Mouse (Mus musculus): ENCODE measurements around the gene Gng7. TPM values are rescaled to one million over a fixed set of nuclear protein-coding genes. Genes with fewer than 3 reads are reported as not detected.
A peak's percentile ranks its signal among the peaks of the same experiment; 100 is the strongest.

The Gng7 gene
- total RNA-seq, 1 experiment from 2014 or later: 0.18 TPM

GRCm38 (mm10) chr10:80933421-80933979 is 81.2 kb downstream of the Gng7 start:
- 0 out of 2 replicates have a peak, but pooled peaks have one; percentile 17 for ATAC-seq (replicated peaks; ENCODE audit: low read depth, poor library complexity, severe bottlenecking)

DNA sequence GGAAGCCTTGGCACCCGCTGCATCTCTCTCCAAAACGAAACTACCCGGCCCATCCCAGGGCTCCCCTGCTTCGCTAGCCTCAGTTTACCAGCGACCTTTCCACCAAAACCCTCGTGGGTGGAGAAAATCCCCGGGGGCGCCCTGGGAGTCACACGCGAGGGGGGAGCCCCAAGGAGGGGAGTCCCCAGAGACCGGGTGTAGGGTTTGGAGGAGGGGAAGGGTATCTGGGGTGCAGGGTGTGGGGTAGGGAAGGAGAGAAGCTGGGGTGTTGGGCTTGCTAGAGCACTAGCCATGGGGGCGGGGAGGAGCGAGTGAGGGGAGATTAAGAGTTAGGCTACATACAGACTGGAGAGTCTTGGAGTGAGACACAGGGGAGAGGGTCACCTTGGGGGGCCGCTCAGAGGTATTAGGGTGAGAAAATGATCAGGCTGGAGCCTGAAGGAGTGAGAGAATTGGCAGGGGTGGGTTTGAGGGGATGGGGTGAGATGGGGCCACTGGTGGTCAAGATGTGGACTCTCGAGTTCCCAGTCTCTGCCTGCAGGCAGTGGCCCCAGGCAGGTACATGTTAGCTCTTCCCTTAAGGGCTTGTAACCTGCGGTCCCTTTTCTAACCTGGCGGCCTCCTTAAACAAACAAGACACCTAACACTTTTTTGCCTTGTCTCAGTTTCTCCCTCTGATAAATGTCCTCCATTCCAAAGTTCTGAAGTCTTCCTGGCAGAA is 81.9 kb downstream of the Gng7 start:
- no peak for ATAC-seq (replicated peaks; ENCODE audit: low read depth, poor library complexity, severe bottlenecking)

GRCm38 (mm10) chr10:80932206-80932605 is 82.5 kb downstream of the Gng7 start:
- ATAC-seq (replicated peaks; ENCODE audit: low read depth, poor library complexity, severe bottlenecking): no peak

GRCm38 (mm10) chr10:80931695-80932094 is 83.0 kb downstream of the Gng7 start:
- no peak for ATAC-seq (replicated peaks; ENCODE audit: low read depth, poor library complexity, severe bottlenecking)

- no peak for ATAC-seq (replicated peaks; ENCODE audit: low read depth, poor library complexity, severe bottlenecking)
Measured at GRCm38 (mm10) chr10:80931153-80931671, 83.5 kb downstream of the Gng7 start.

- ATAC-seq (replicated peaks; ENCODE audit: low read depth, poor library complexity, severe bottlenecking): peak; percentile 10
Measured at GRCm38 (mm10) chr10:80930361-80931152, 84.2 kb downstream of the Gng7 start.

- peak; percentile 80 for ATAC-seq (replicated peaks; ENCODE audit: low read depth, poor library complexity, severe bottlenecking)
Measured at GRCm38 (mm10) chr10:80929299-80930226, 85.2 kb downstream of the Gng7 start, which contains the start of gene Gadd45b. Gene Gadd45b, plus strand, starts transcription at chr10:80930073.

DNA sequence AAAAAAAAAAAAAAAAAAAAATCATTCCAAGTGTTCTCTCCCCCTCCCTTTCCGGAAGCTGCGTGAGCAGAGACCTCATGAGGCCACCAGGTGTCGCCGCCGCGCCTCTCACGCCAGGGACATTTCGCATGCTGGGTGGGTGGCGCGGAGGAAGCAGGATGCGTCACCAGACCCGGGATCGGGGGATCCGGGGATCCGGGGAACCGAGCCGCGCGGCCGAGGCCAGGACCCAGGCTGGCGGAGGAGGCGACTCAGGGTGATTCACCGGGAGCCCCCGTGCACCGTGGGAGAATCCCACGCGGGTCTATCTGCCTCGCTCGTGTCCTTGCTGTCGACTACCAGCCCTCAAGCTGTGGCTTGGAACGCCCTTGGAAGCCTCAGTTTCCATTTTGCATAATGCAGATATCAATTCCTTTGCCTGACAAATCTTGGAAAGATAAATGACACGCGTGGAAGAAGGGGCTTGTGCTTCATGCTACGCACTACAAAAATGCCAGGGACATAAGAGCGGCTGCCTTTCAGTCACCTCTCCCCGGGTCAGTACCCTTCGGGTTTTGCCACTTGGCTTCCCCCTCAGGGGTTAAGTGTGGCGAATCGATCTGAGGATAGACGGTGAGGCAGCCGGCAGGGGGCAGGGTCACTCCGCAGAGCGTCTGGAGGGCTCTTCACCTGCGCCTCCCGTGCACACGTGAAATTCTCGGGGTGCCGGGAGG is 86.0 kb downstream of the Gng7 start:
- peak; percentile 55 for ATAC-seq (replicated peaks; ENCODE audit: low read depth, poor library complexity, severe bottlenecking)

GRCm38 (mm10) chr10:80925472-80925871 is 89.3 kb downstream of the Gng7 start:
- no peak for ATAC-seq (replicated peaks; ENCODE audit: low read depth, poor library complexity, severe bottlenecking)

GRCm38 (mm10) chr10:80921923-80922322 is 92.8 kb downstream of the Gng7 start:
- ATAC-seq (replicated peaks; ENCODE audit: low read depth, poor library complexity, severe bottlenecking): peak; percentile 68

- peak; percentile 30 for ATAC-seq (replicated peaks; ENCODE audit: low read depth, poor library complexity, severe bottlenecking)
Measured at GRCm38 (mm10) chr10:80917779-80918434, 96.8 kb downstream of the Gng7 start, which contains the start of gene Lmnb2. Gene Lmnb2, minus strand, starts transcription at chr10:80918245.

GRCm38 (mm10) chr10:80917336-80917778 is 97.4 kb downstream of the Gng7 start:
- 0 out of 2 replicates have a peak, but pooled peaks have one; percentile 4 for ATAC-seq (replicated peaks; ENCODE audit: low read depth, poor library complexity, severe bottlenecking)

DNA sequence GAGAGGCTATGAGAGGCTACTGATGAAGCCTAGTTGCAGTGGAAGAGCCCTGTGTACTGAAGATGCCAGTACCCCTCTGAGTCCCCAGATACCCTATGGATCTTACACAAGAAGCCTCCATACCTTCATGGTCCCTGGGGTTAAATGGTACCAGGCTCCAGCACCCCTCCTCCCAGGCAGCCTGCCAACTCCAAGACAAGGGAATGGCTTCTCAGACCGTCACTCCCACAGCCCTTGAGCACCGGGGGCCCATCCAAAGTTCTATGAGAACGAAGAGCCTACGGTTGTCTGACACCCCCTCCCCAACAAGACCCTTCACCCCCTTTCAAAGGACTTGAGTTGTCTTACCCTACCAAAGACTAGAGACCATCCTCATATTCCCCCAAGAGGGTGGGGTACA is 99.0 kb downstream of the Gng7 start:
- no peak for ATAC-seq (replicated peaks; ENCODE audit: low read depth, poor library complexity, severe bottlenecking)

DNA sequence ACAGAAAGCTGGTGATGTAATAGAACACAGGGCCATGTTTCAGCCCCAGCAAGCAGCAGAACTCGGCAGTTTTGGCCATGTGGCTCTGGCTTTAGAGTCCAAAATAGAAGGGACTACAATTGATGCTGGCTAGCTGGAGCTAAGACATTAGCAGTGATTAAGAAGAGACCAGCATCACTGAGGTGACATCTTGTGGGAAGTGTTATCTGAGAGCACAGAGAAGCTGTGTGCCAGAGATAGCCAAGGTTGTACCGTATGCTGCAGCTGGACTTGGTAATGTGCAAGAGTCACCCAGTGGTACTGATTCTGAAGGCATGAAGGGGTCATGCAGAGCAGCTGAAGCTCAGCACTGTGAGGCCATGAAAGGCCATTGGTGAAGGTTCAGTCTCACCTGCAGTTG is 99.5 kb downstream of the Gng7 start:
- ATAC-seq (replicated peaks; ENCODE audit: low read depth, poor library complexity, severe bottlenecking): no peak

DNA sequence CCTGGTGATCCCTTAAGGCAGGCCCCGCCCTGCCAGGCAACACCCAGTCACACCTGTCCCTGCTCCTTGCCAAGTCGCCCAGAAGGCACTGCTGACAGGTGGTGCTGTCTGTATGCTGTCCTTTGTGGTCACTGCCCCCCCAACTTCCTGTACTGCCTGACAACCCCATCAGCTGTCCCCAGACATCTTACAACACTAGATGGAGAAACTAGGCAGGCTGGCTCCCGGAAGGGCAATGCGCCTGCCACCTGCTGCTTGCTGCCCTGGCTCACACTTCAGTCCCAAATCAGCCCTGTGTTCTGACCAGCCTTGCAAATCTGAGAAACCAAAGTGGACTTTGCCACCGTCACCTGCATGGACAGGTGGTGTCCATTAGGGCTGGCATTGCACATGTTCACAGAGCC is 100.5 kb downstream of the Gng7 start:
- no peak for ATAC-seq (replicated peaks; ENCODE audit: low read depth, poor library complexity, severe bottlenecking)

DNA sequence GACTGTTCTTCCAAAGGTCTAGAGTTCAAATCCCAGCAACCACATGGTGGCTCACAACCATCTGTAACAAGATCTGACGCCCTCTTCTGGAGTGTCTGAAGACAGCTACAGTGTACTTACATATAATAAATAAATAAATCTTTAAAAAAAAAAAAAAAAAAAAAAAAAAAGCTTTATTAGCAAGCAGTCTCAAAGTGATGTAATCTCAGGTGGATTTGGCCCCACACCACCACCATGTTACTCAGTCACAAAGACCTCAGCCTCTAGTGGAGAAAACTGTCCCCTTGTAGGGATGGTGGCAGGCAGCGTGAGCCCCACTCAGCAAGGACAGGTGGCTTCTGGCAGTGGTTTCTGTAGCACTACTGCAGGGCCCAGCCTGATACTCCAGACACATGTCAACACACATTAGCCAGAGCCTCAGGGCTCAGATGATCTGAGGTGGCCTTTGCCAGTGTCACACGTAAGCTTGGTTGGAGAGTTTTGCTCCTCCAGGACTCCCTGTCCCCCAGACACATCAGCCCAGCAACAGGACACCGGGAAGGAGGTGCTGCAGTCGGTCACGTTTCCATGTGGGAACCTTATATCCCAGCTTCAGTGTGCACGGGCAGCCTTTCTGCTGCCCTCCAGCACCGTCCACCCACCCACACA is 101.3 kb downstream of the Gng7 start:
- no peak for ATAC-seq (replicated peaks; ENCODE audit: low read depth, poor library complexity, severe bottlenecking)

GRCm38 (mm10) chr10:80911891-80912290 is 102.9 kb downstream of the Gng7 start:
- no peak for ATAC-seq (replicated peaks; ENCODE audit: low read depth, poor library complexity, severe bottlenecking)

GRCm38 (mm10) chr10:80911354-80911753 is 103.4 kb downstream of the Gng7 start:
- ATAC-seq (replicated peaks; ENCODE audit: low read depth, poor library complexity, severe bottlenecking): no peak

Measured in common myeloid progenitor, adult 5-6 weeks (primary cell).